Mouse (Mus musculus) thymus, postnatal 0 days (tissue): ENCODE data around the gene Cuta. TPM values are rescaled to one million over a fixed set of nuclear protein-coding genes. Genes with fewer than 3 reads are reported as not detected.

ENCODE experiments used
- DNase-seq: peaks from one replicate; pipeline ENCODE4 v3.0.0-alpha.2; 2015; ENCODE audit warnings: low spot score
- polyA plus RNA-seq: library from polyadenylated mRNA; unstranded; fragments of >200 nt; fragmentation: Nextera tagmentation; extraction: Ambion mirVana; gene quantifications from 2 replicates; pipeline ENCODE4 v1.2.1, GENCODE M21; 2015

Cuta gene
- polyA plus RNA-seq, 1 experiment from 2014 or later = 237 TPM

DNA sequence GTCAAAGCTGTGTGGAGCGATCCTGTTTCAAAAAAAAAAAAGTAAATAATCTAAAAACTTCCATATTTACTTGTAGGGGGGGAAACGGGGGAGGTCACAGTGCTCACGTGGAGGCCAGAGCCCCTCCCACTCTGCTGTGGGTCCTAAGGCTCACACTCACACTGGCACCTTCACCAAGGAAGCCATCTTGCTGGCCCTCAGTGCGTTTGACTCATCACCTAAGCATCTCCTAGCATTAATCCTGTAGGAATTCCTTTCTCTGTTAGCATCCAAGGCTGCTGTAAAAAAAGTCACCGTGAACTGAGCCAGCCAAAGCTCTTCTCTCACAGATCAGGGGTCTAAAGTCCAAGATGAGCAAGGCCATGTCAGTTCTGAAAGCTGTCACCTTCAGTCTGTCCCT, 16.9 kb upstream of the Cuta start:
- no peak for DNase-seq

DNA sequence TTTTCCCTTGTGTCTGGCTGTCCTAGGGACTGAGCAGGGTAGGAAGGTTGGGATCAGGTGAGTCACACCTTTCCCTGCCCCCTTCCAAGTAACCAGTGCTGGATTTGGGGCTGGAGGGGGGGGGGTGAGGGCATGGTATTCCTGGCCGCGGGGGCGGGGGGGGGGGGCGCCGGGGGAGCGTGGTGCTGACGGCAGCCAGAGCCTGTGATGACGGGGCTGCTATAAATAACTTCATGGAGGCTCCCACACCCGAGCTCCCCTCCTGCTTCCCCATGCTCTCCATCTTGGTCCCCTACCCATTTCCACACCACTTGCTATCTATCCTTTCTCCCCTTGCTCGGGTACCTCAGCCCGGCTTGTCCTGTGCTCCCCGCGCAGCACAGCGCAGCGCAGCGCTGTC, 14.4 kb upstream of the Cuta start:
- no peak for DNase-seq

DNA sequence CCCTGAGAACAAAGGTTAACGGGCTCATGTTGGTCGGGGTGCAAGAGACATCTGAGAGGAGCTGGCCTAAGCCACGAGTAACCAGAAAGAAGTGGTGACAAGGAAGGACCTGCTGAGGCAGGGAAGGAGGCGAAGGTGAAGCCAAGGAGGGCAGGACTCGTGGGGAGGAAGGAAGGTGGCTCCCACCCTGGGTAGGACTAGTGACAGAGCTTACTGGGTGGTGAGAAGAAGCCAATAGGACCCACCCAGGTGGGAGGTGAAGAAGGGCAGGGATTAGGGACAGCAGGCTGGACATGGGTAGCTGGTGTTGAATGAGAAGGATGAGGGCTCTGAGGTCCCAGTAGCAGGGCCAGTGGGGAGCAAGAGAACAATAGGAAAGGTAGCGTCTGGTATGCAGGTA, 13.8 kb upstream of the Cuta start:
- no peak for DNase-seq

DNA sequence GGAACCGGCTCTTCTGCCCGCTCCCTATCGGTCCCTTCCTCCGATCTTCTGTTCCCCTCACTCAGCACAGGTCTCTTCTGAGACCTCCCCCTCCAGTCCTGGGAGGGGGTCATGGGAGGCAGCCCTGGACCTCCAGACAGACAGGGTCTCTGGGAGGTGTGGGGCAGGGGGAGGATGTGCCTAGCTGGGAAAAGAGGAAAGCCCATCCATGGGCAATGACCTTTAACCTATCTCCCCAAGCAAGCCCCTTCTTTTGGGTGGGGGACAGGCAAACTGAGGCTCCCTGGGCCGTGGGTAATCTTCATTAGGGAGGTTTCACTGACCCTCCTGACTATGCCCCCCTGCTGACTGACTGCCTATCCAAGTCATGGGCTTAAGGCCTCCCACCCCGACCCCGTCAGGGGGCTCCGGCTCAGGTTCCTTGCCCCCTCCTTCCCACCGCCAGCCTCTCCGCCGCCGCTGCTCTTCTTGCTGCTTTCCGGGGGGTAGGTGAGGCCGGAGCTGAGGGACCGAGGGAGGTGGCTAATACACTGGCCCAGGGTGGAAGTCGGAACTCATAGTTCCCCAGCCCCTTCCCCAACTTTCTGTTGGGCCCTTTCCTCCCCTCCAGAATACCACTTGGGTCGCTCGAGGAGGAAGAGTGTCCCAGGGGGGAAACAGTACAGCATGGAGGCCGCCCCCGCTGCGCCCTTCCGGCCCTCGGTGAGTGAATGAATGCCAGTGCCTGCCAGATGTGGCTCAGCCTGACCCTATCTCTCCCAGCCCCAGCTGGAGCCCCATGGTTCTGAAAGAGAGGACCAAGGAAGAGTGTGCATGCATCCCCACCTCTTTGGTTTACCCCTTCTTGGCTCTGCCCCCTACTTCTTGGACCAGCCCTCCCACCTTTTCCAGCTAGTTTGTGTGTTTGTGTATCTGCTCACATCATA, 12.8 kb upstream of the Cuta start:
- peak; percentile 17 for DNase-seq

DNA sequence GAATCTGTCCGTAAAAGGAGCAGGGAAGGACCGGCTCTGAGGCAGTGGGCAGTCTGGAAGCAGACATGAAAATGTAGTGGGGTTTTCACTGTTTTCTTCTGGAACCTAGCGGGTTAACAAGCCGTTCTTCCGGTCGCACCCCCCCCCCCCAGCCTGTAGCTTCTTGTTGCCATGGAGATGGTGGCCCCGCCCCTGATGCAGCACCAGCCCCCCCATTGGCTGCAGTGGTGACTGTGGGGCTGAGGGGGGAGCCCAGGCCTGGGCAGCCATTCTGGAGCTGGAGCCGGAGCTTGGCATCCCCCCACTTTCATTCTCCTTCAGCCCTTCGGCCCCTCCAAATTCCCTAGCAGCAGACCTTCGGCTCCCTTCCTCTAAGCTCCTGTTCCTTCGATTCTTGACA, 12.0 kb upstream of the Cuta start:
- peak; percentile 88 for DNase-seq

DNA sequence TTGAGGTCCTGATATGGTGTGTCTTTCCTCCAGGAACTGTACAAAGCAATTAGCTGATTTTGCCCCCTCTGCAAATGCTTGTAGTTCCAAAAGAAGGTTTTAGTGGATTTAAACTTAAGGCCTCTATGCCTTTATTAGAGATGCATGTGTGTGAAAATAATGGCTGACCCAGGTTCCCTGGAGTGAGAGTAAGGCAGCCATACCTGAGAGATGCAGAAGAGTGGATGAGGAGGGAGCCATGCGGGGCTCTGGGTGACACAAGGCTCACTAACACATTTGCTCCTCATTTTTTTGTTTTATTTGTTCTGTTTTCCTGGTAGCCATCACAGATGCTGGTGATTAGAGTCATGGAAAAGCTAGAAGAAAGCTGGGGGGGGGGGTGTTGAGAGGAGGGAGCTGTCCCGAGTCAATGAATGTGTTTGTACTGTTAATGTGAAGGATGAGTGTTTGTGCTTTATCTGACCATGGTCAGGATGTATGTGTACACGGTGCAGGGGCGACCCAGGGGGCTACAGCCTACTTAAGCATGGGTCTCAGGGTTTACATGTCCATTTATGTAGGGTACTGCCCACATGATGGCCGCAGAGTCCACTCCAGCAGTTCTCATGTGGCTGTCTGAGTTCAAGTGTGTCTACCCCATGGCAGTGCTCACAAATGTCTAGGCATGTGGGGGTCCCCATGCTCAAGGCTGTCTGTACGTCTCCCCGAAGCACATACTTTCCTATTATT, 11.4 kb upstream of the Cuta start:
- DNase-seq = no peak

DNA sequence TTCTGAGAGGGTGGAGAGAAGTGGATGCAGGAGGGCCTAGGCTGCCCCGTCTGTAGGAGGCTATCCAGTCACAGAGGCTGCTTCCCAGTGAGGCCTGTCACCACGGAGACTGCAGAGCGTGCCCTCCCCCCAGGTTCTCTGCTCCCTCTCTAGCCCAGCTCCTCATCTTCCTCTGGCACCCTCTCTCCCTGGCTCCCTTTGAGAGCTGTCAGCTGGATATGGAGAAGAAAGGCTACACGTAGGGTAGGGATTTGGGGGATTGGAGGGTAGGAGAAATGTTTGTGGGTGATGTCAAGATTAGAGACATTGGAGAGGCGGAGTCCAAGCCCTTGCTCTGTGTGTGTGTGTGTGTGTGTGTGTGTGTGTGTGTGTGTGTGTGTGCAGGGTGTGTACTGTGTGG, 10.5 kb upstream of the Cuta start:
- DNase-seq = no peak

DNA sequence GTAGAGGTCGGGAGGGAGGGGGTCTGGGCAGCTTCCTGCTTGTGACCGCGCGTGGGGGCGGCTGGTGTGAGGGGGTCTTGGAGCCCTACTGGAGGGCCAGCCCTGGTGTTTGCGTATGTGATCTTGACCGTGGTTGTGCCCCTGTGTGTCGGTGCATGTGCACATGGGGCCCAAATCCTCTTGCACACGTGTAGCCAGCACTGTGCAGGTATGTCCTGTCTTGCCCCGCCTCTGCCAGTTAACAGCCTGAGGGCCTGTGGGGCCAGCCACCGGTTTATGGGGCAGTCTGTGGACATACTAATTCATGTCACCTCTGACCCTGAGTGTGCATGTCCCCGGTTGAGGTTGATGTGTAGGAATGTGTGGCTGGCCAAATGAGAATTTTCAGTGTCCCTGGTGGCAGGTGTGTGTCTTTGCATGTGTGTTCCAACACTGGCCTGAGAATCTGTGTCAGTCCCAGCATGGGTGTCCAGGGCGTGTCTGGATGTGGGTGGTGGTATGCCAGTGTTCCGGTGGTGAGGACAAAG, 9.7 kb upstream of the Cuta start:
- peak; percentile 13 for DNase-seq

DNA sequence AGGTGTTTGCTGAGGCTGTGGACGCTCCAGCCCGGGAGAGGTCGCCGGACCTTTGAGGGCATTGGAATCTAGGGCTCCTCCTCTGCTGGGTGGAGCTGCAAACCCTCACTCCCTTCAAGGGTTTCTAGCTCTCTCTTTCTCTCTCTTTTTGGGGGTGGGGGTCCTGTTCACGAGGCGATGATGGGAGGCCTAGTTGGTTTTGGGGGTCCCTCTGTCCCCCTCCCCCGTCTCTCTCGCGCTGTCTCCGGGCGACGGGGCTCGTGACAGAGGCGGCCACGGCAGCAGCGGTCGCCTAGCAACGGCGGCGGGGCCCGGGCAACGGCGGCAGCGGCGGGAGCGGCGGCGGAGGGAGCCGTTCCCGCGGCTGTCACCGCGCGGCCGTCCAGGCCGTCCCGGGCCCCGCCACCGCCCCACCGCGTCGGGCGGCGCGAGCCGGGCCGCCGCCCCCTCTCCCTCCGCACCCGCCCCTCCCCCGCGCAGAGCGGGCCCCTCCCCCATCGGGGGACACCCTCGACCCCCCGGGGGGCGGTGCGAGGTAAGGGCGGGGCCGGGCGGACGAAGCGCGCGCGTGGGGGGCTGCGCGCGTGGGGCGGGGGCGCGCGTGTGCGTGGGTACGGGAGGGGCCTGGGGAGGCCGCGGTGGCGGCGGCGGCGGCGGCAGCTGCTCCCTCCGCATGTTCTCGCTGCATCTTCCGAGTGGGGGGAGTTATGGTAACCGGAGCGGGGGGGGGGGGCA, 9.1 kb upstream of the Cuta start:
- DNase-seq = peak; percentile 40

DNA sequence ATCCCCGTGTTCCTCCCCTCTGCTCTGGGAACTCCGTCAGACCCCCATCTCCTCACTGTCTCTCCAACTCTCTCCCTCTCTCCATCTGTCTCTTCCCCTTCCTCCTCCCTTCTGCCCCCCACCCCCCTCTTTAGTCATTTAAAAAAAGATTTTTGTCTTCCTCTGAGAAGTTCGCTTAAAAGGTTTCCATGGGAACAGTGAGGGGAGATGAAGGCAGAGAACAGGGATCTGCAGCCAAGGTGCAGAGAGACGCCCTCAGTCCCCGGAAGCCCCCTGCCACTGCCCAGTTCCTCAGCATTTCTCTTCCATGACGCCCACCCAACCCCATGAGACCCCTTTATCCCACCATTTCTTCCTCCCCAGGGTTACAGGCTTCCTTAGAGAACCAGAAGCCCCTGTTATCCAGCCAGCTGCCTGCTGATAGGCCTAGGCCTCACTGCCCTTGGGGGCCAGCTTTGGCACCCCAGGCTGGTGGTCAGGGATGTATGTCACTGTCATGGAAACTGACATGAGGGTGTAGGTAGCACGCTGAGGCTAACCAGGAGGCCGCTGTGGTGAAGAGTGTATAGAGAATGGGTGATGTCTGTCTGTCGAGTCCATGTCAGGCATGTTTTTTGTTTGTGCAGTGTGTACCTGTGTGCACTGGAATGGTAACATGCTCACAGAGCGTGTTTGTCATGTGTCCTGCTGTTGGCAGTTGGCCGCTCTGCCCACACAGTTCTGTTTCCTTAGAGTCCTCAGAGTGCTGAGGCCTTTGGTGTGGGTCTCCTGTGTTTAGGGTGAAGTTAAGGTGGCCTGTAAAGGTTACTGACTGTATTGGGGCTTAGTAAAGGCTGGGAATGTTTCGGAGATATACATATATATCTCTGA, 8.1 kb upstream of the Cuta start:
- no peak for DNase-seq

DNA sequence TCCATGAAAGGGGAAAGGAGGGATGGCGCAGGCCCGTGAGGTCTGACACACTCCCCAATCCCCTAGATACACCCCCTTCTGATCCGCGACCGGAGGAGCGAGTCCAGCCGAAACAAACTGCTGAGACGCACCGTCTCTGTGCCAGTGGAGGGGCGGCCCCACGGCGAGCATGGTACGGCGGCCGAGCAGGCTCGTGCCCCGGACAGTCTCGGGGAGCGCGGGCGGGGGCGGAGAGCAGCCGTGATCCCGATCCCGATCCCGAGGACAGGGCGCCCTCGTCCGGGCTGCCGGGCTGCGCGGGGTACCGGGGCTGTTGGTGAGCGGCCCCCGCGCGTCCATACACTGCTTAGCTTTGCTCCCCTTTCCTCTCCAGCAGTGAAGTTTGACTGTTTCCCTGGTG, 7.2 kb upstream of the Cuta start:
- no peak for DNase-seq

DNA sequence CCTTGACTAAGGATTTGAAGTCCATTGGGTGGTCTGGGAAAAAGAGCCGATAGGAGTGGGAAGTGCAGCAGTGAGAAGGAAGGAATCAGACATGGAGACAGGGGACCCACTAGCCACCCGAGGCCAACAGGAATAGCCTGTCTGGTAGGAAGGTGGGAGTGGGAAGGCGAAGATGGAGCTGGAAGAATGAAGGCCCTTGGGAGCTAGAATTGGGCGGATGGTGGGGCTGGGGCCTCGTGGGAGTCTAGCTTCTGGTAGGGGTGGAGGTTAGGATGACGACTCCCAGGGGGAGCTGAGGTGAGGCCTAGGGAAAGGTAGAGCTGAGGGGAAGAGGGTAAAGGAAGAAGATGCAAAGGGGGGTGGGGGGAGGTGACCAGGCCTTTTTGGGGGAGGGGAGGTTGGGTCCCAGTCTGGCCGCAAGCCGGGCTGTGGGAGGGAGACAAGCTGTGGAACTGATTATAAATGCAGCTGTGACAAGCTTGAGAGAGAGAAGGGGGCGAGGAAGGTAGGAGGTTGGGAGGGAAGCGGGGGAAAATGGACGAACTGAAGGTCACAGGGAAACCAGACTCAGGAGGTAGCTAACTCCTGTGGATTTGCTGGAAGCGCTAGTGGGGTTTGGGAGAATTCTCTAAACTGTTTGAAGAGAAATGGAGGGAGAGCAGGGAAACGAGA, 6.6 kb upstream of the Cuta start:
- DNase-seq = no peak

DNA sequence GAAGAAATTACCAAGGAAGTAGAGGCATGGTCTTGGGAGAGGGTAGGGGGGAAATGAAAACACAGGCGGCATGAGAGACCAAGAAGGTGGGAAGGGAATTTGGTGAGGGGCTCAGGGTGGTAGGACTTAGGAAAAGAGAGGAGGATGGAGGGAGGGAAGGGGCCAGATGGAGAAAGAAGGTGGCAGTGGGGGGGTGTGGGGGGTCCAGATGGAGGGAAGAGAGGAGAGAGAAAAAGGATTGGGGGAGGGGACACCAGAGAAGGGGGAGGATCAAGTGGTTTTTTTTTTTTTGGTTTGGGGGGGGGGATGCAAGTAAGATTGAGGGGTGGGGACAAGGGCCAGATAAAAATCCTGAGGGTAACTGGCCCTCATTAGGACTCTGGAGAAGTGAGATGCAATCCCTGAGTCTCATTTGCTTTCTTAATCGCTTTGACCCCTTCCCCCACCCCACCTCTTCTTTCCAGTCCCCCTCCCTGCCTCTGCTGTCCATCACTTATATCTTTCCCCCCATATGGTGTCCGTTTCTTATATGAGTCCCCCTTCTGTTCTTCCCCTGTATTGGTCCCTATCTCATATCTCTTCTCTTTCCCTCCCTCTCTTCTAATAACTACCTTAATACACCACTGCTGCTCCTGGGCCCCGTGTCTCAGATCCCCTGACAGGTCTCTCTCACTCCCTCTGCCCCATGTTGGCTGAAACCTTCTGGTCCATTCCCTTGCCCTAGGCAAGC, 2.6 kb upstream of the Cuta start:
- no peak for DNase-seq

DNA sequence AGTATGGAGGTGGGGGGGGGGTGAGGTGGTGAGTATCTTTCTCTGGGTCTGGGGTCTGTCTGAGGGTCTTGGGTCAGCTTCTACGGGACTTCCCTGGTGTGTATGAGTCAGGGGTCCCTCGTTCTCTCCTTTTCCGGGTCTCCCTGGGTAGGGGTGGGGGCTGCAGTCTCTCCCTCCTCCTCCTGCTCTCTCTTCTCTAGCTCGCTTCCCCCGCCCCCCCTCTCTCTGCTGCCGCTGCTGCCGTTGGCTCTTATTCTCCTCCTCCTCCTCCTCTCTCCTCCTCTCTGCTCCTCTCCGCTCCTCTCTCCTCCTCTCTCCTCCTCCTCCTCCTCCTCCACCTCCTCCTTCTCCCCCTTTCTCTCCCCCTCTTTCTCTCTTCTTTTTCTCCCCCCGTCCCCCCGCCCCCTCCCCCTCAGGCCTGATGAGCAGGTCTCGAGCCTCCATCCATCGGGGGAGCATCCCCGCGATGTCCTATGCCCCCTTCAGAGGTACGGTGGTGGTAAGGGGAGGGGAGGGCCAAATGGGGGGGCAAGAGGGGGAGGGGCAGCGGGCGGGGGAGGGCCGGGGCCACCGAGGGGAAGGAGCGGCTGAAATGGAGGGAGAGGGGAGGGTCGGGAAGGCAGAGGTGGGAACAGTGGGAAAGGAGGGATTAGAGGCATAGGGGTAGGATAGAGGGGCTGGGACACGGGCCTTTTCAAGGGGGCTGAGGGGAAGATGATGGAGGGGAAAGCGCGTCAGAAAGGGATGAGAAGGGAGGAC, 1.8 kb upstream of the Cuta start, which contains the start of gene Syngap1:
Syngap1 (plus strand) TSS at position 223 of the 759 bp plus-strand sequence.
- peak; percentile 13 for DNase-seq

DNA sequence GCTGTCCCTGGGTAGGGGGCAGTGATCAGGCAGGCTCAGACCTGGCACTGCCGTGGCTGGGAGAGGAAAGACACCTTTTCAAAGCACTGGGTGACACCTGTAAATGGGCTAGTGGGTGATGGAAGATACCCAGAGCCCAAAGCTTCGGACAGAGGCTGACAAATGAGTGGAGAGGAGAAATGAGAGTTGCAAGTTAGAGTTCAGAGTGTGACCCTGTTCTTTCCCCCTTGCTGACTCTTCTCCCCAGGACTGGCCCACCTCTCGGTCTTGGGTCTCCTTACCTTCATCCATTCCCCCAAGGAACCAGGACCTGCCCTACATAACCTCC, 568 bp upstream of the Cuta start:
- no peak for DNase-seq

DNA sequence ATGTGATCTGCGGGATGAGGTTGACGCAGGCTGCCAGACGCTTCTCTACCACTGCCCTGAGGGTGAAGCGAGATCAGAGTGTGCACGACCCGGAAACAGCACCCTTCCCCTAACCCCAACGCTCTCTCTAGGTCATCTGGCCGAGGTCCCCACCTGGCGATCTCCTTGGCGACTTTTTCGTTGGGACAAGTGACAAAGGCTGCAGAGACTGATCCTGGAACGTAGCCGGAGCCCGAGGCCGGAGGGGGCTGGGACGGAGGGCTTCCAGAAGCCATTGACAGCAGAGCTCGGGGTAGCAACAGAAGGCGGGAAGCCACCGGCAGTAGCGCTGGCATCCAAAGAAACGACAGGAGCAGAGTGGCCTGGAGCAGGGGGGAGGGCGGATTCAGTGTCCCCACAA, 638 bp downstream of the Cuta start:
- DNase-seq = no peak

DNA sequence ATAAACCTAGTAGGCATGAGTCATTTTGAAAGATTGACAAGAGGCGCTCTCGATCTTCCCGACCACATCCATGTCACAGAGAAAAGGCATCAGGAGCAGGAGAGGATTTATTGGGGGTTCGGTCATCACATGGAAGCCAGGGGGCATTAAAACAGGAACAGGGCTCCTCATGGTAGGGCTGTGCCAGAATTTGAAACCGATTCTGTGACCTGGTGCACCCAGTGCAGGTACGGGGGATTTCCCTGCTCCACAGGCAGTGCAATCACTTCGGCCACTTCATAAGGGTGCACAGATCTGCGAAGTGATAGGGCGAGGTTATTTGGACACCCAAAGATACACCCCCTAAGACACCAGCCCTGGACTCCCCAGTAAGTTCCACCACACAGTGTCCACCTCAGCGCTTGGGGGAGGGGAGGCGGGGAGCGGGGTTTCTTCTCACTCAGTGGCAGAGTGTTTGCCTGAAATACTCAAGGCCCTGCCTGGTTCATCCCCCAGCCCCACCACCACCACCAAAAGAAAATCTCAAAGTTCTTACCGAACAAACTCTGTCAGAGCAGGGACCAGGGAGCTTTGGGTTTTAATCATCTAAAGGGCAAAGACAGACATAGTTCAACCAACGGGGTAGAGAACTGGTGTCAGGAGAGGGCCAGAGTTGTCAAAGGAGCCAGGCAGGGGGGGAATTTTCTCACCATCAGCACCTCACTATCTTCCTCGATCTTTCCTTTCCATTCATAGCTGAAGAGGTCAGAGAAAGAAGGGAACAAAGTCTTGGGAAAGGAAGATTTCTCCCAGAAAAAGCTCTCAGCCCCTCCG, 1.3 kb downstream of the Cuta start:
- no peak for DNase-seq
